Mouse (Mus musculus): ENCODE data around the gene Stk11ip. TPM values are rescaled to one million over a fixed set of nuclear protein-coding genes. Genes with fewer than 3 reads are reported as not detected.

Stk11ip gene
- total RNA-seq, 2 experiments from 2014 or later: 5.5 to 6.3 TPM

DNA sequence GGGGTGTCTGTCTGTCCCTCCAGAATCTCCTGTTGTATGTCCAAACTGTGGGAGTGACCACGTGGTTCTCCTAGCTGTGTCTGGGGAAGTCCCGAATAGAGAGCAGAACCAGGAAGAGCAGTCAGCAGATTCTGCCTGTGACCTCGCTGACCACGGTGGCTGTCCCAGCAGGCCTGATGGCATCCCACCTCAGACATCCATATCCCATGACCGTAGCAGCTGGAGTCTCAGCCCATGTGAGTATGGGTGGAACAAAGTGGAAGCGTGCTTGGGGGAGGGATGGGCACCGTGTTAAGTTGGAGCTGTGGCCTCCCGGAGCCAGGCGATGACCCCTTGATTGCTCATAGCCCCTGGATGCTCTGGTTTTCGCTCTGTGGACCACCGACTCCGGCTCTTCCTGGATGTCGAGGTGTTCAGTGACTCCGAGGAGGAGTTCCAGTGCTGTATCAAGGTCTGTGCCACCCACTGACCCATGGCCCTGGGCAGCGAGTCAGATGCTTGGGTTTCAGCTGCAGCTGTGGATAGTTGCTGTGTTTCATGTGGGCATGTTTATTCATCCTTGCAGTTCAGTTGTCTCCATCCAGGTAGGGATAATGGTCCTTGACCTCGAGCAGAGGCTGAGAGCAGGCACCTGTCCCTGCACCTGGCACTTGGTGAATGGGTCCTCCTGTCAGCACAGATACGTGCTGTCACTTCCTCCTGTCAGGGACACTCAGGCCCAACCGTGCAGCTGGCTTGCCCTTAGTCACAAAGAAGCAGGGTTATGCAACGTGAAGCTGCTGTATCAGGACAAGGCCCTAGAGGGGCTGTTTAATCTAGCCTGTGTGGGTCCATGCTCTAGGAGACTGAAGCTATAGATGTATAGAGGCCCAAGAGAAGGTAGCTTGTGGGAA lies 11.2 kb downstream of the Stk11ip start:
- DNase-seq: no peak
- intact Hi-C loops (cut with DNase I; ENCODE audit: low total_unique reads): no loop called here

DNA sequence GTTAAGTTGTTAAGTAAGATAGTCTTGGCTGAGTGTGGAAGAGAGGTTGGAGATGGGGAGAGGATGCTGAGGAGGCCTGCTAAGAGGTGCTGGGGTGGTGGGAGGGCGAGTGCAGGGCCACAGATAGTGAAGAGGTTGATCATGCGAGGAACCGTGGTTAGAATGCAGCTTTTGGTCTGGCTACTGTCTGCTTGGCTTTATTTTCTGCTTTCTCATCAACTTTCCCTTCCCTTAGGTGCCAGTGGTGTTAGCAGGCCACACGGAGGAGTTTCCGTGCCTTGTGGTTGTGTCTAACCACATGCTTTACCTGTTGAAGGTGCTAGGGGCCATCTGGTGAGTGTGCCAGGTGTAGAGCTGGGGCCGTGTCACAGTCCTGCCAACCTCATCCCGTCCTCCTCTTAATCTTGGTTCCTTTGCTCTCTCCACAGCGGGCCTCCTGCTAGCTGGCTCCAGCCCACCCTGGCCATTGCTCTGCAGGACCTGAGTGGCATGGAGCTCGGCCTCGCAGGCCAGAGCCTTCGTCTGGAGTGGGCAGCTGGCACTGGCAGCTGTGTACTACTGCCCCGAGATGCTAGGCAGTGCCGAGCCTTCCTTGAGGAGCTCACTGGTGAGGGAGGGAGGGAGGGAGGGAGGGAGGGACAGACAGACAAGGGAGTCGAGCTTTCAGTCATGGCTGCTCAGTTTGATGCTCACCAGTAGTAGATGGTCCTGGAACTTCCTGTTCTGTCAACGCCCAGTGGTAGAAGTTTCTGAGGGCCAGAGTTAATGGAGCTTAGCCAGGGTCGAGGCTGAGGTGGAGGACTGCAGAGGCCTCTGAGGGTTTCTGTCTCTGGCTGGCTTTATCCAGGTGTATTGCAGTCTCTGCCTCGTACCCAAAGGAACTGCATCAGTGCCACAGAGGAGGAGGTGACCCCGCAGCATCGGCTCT lies 12.3 kb downstream of the Stk11ip start:
- no peak for DNase-seq
- intact Hi-C loops (cut with DNase I; ENCODE audit: low total_unique reads): no loop called here

DNA sequence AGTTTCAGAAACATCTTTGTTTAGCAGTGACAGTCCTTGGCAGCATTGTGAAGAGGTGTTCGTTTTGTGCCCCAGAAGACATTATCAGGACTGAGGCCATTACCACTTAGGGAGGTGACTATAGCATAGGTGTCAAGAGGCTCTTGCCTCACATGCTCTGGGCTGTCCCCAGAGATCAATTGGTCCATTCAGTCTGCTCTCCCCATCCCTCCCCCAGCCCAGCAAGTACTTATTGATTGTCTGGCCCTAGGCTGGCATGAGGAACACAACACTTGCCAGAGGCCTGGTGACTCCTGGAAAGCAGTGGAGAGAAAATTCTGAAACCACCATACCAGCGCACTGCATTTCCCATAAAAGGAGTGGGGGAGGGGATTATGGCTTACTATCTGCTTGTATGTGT lies 16.3 kb downstream of the Stk11ip start:
- no peak for DNase-seq
- intact Hi-C loops (cut with DNase I; ENCODE audit: low total_unique reads): no loop called here

DNA sequence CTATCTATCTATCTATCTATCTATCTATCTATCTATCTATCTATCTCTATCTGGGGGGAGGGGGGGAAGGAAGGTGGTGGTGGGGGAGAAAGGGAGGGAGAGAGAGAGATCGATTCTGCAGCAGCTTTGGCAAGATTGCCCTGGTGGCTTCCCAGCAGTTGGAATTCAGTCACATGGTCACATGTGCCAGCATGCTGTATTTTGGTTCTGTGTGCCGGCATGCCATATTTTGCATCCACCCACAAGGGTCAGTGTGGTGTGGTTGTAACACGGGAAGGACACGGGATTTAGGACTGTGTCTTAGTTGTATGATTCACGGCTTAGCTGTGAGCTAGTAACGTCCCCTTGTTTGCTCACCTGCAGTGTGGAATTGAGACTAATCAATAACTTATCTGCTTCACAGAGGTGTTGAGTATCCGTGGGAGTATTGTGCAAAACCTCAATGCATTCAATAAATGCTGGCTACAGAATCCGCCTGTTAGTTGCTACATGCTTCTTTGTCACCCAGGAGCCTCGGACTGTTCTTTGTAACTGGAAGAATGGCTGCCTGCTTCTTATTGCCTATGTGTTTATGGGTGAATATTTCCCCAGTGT lies 17.4 kb downstream of the Stk11ip start:
- DNase-seq: no peak
- intact Hi-C loops (cut with DNase I; ENCODE audit: low total_unique reads): no loop called here

DNA sequence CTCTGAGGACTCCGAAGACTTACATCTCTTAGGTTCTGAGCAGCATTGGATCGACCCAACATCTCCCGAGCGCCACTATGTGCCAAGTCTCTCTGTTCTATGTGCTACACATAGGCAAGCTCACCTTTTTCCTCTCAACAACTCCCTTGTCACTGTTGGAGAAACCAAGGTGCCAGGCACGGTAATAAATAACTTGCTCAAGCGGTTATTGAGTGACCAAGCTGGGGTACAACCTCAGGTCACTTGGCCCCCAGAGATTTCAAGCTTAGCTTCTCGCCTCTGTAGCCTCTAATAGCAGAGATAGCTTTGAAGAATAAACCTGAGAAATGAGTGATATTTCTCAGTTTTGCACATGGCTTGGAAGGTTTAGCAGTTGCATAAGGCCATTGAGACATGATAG lies 20.2 kb downstream of the Stk11ip start:
- intact Hi-C loops (cut with DNase I; ENCODE audit: low total_unique reads): no loop called here
- no peak for DNase-seq

DNA sequence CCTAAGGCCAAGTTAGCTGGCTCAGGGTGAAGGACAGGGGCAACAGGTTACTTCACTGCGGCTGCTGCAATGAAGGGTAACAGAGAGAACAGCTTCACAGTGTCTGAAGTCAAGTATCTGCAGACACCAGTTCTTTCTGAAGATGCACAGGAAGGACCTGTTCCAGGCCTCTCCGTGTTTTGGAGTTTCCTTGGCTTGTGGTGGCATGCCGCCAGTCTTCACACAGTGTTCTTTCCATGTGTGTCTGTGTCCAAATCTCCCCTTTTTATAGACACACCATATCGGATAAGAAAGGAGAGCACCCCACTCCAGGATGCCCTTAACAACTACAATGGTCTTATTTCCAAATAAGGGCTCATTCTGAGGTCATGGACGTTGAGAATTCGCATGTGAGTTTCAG lies 23.0 kb downstream of the Stk11ip start:
- no peak for DNase-seq
- intact Hi-C loops (cut with DNase I; ENCODE audit: low total_unique reads): no loop called here

DNA sequence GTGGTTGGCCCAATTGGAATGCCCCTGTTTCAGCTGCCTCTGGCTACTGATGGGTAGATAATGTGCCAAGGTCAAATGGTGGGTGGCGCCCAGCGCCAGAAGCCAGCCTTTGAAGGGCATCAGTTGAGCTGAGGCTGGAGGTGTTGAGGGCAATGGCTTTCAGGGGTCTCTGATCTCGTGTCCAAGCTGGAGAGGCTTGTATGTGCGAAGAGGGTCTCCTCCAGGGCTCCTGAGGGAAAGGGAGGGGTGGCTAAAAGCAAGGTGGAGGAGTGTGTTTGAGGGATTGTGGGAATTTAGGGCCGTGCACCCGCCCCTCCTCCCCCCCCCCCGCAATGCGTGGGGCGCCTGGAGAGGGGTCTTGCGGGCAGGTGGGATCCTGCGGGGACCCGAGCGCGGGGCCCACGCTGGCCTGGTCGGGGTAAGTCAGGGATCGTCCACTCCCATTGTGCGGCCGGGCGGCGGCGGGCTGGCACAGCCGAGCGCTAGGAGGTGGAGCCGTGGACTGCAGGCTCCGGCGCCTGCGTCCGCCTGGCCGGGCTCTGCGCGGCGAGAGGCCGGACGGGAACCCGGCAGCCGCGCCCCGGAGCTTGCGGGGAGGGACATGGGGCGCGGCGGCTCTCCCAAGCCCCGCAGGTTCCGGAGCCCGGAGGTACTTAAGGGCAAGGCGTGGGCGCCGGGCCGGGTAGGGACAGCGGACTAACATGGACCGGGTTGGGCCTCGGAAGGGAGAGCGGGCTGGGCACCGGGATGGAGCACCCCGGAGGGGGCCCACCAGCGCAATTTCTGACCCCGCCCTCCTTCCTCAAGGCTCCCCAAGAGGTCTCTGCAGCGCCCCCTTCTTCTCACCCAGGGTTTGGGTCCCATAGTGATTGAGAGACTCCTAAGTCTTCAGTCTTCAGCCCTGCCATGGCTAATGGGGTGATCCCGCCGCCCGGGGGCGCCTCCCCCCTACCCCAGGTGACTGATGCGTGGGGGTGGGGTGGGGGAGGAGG lies 24.9 kb downstream of the Stk11ip start, which contains the start of gene Slc4a3:
Slc4a3 (plus strand) TSS at position 302 of the 992 bp plus-strand sequence.
- DNase-seq: peak; percentile 76
- intact Hi-C loops (cut with DNase I; ENCODE audit: low total_unique reads): no loop called here

DNA sequence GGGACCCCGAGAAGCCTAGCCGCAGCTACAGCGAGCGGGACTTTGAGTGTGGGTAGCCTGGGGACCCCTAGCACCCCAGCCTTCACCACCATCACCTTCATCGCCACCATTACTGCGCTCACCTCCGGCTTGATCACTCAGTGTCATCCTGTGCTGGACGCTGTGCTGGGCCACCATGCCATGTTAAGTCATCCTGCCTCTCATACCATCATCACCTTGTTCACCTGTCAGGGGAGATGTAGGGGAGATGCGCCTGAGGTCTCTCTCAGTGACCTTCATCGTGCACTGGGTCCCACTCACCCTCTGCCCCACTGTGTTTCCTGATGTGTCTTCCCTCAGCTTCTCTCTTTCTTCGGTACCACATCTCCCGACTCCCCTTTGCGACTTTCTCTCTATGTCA lies 26.0 kb downstream of the Stk11ip start:
- intact Hi-C loops (cut with DNase I; ENCODE audit: low total_unique reads): no loop called here

DNA sequence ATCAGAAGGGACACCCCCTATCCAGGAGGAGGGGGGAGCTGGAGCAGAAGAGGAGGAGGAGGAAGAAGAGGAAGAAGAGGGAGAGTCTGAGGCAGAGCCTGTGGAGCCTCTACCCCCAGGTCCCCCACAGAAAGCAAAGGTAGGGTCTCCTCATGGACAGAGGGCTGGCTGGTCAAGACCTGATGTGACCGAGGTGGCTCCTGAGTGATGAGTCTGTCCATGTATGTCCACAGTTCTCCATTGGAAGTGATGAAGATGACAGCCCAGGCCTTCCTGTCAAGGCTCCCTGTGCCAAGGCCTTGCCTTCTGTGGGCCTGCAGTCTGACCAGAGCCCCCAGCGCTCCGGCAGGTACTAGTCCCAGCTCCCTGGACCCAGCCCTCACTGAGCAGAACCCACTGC lies 26.8 kb downstream of the Stk11ip start:
- no peak for DNase-seq
- intact Hi-C loops (cut with DNase I; ENCODE audit: low total_unique reads): no loop called here

More for the DNA sequence above, 26.0 kb downstream of the Stk11ip start:
- no peak for DNase-seq

DNA sequence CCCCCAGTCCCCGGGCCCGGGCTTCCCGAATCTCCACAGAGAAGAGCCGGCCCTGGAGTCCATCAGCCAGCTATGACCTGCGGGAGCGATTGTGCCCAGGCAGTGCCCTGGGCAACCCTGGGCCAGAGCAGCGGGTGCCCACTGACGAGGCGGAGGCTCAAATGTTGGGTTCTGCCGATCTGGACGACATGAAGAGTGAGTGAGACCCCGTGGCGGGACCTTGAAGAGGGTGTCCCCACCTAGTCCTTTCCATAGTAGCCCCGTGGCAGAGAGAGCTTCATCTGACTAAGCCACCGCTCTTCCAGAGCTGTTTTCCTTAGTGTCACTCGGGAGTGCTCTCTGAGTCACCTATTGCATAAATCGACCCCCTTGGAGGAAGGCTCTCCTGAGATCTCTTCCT lies 27.5 kb downstream of the Stk11ip start:
- intact Hi-C loops (cut with DNase I; ENCODE audit: low total_unique reads): no loop called here
- DNase-seq: no peak

DNA sequence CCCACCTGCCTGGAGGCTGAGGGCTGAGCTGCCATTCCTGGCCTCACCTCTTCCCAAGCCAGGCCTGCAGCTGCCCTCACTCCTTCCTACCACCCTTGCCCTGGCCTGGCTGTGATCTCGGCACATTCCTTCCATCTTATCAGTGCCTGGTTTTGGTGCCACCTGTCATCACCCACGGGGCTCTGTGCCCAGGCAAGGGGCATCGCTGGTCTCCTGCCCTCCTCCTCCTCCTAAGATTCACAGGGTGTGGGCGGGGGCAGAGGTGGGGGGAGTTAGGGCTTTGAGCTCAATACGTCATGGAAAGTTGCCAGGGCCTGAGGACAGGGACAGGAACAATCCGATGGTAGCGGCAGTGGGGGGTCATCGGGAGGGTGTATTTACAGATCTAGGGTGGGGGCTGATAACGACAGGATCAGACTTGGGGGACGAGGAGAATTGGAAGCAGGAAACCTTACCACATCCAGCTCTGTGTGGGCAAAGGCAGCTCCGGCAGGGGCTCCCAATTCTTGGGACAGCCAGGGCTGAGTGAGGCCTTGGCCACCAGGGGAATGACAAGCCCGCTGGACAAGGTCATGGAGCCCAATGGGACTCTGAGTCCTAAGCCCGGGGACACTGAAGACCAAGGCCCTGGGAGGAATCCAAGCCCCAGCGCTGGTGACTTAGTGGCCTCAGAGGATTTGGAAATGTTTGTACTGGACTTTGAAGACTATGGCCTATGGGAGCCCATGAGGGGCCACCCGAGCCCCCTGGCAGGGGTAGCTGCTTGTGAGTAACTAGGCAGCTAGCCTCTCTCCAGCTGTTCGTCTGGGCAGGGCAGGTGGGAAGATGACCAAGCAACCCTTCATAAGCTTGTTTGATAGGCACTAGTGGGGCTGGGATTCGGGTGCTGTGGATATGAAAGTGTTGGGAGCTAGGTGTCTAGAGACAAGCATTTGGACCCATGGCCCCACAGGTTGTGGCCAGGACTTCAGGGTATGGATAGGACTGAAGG lies 28.3 kb downstream of the Stk11ip start:
- intact Hi-C loops (cut with DNase I; ENCODE audit: low total_unique reads): loop anchor here (10.0 kb wide), 1 partner anchor 215 kb away; no protein-coding TSS in a partner anchor
- no peak for DNase-seq

DNA sequence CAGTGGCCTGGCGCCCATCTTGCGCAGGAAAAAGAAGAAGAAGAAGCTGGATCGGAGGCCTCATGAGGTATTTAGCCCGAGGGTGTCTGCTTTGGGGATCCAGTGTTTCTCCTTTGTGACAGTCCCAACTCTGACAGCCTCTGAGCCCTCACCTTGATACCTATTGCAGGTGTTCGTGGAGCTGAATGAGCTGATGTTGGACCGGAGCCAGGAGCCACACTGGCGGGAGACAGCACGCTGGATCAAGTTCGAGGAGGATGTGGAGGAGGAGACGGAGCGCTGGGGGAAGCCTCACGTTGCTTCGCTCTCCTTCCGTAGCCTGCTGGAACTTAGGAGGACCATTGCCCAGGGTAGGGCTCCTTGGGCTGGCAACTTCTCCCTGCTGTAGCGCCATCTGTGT lies 29.3 kb downstream of the Stk11ip start:
- intact Hi-C loops (cut with DNase I; ENCODE audit: low total_unique reads): loop anchor here (10.0 kb wide), 1 partner anchor 216 kb away; no protein-coding TSS in a partner anchor
- DNase-seq: no peak

DNA sequence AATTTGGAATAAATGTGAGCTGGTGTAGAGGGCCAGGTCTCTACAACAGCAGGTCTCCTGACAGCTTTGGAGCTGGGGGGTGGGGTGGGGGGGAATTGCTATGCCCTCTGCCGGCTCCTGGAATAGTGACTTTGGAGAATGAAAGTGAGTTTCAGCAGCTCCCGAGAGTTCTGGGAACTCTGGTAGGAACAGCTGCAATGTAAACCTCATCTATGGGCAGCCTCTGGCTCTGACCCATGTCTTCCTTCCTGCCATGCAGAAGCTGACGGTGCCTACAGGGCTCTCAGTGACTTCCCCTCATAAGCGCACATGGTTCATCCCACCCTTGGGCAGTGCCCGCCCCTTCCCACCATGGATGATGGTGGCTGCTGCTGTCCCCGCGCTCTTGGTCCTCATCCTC lies 34.4 kb downstream of the Stk11ip start:
- intact Hi-C loops (cut with DNase I; ENCODE audit: low total_unique reads): loop anchor here (5.0 to 10.0 kb wide), 2 partner anchors 68 to 221 kb away; no protein-coding TSS in a partner anchor
- no peak for DNase-seq

DNA sequence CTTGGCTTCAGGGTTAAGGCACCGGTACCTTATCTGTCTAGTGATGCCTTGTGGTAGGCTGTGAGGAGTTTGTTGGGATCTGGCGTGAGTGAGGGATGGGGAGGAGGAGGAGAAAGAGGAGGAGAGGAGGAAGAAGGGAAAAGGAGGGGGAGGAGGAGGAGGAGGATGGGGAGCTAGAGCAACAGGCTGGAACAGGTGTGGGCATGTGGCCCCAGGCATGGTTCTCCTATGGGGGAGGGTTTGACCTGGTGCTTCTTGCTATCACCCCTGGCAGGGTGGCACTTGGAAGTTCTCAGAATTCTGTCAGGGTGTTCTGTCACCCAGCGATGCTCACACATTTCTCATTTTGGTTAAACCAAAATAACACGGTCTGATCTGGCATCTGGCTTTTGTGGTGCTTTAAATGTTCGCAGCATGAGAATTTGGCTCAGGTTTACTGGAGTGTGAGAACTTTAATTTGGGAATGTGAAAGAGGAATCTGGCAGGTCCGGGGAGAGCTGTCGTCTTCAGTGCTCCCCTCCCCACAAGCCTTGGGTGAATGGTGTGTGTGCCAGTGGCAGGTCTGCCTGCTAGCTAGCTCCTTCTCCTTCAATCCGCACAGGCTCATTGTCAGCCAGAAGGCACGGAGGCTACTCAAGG lies 34.9 kb downstream of the Stk11ip start:
- intact Hi-C loops (cut with DNase I; ENCODE audit: low total_unique reads): loop anchor here (5.0 to 10.0 kb wide), 2 partner anchors 69 to 221 kb away; no protein-coding TSS in a partner anchor

DNA sequence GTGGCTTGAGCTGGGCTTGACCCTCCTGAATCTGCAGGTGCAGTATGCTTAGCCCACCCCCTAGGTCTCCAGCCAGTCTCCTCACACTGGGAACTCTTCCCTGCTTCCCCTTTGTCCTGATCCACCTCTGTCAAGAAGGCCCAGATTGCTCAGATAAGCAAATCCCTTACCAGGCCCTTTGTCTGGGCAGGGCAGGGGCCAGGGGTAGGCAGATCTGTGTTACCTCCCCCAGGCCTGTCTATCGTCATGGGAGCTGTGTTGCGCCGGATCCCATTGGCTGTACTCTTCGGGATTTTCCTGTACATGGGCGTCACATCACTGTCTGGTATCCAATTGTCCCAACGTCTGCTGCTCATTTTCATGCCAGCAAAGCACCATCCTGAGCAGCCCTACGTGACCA lies 35.7 kb downstream of the Stk11ip start:
- intact Hi-C loops (cut with DNase I; ENCODE audit: low total_unique reads): loop anchor here (5.0 to 10.0 kb wide), 2 partner anchors 70 to 222 kb away; no protein-coding TSS in a partner anchor
- no peak for DNase-seq

More for the DNA sequence above, 34.9 kb downstream of the Stk11ip start:
- DNase-seq: no peak

DNA sequence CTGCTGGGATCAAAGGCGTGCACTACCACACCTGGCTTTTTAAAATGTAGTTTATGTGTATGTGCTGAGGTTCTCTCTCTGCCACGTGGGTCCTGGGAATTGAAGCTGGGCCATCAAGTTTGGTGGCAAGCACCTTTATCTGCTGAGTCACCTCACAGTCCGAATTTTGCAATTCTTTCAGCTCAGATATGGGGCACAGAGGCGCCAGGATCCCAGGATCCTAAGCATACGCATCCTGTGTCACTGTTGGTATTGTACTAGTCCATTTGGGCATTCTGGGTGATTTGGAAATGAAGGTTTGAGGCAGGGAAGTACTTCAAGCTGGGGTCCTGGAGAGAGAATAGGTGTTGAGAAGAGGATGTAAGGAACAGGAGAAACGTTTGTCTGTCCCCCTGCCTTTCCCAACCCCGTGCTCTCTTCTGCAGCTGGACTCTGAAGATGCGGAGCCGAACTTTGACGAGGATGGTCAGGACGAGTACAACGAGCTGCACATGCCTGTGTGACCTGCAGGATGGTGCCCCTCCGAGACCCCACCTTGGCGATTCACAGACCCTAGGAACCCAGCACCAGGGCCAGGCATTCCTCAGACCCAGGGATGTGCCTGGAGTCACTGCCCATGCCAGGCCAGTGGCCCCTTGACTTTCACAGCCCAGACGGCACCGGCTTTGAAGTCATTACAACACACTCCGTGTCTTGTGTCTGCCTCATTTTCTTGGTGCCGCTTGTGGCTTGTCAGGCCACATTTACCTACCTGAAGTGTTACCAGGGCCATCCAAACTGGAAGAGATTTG lies 37.3 kb downstream of the Stk11ip start:
- no peak for DNase-seq
- intact Hi-C loops (cut with DNase I; ENCODE audit: low total_unique reads): loop anchor here (5.0 to 10.0 kb wide), 2 partner anchors 71 to 224 kb away; no protein-coding TSS in a partner anchor
